Mouse (Mus musculus) telencephalon, adult 2 months (tissue): ENCODE data around the gene Taok2.

Experiments
- DNase-seq: peaks from one replicate; pipeline ENCODE4 v3.0.0-alpha.2; 2011; ENCODE audit warnings: low read depth, low spot score

The Taok2 gene

GRCm38 (mm10) chr7:126825952-126826351, 58.6 kb downstream of the Taok2 start:
- no peak for DNase-seq

DNA sequence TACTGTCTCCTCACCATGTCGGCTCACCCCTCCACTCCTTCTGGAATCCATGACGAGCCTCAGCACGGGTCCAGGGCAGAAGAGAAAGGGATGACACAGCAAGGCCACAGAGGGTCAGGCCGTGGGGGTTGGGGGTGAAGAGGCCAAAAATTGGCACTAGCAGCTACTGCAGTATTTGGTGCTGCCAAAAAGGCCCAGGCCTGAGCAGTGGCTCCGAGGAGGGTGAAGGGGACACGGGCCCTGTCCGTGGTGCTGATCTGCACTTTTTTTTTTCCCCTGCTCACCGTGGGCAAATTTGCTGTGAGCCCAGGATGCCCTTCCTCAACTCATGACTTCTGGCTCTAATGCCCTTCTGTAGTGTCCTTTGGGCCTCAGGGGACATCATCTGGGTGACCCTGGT, 59.1 kb downstream of the Taok2 start:
- DNase-seq = no peak

DNA sequence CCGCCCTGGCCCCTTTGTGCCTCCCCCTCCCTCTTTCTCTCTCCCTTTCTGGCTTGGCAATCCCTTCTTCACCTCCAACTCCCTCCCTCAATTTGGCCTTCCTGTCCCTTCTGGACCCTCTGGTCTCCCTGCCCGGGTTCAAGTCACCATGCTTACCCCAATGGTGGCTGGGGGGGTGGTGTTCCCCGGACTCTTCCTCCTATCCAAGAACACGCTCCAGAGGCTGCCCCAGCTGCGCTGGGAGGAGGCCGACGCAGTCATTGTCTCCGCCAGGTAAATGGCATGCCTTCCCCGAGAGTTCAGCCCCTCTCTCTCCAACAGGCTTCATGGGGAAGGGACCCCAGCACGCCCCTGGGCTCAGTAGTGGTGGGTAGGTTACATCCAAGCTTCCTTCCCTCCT, 60.6 kb downstream of the Taok2 start:
- DNase-seq = no peak

GRCm38 (mm10) chr7:126823202-126823711, 61.2 kb downstream of the Taok2 start:
- DNase-seq = no peak

DNA sequence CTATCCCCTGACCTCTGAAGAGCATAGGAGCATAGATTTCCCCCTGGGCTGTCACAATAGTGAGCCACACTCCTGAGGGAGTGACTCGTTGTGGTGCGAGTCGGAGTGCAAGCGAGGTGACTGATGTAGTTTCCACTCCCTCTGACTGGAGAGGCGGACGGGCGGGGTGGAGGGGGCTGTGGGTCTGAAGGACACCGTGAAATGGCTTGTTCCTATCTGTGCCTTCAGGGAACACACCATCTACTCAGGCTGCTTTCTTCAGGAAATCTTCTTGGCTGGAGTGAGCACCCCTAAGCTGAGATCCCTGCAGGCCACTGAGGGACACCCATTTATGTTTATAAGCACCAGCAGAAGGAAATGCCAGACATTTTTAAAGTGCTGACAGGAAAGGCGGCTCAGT, 61.8 kb downstream of the Taok2 start:
- DNase-seq = no peak

DNA sequence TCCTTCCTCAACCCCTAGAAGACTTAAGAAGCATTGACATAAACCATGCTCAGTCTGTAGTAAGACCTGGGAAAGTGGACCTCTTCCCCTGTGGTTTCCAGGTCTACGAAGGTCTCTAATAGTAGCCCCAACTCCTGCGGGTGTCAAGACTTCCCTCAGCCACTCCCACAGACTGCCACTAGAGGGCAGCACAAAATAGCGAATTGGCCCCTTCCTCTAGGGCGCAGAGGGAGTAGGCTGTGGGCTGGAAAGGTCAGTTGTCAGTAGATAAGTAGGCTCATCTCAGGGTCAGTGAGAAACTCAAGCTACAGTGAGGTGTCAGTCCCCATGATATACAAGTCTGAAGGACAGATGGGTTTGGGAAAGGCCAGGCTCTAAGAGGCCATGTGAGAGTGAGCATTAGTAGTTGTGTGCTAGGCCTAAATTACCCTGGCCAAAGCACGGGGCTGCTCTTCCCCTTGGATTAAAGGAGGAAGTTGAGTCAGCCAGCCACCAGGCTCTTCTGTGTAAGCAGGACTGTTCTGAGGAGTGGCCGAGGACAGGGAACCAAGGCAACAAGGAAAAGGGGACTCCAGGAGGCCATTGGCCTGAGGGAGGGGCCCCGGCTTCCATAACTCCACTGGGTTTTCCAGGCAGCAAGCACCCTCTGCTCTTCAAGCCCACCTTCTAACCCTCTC, 62.5 kb downstream of the Taok2 start:
- no peak for DNase-seq

DNA sequence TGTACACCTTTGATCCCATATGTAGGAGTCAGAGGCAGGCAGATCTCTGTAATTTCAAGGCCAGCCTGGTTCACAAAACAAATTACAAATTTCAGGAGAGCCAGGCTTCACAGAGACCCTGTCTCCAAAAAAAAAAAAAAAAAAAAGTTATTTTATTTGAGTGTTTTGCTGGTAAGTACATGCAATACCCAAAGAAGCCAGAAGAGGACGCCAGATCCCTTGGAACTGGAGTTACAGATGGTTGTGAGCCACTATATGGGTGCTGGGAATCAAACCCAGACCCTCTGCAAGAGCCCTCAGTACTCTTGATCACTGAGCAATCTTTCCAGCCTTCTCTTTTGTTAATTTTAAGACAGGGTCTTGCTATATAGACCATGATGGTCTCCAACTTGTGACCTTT, 65.7 kb downstream of the Taok2 start:
- DNase-seq = no peak

DNA sequence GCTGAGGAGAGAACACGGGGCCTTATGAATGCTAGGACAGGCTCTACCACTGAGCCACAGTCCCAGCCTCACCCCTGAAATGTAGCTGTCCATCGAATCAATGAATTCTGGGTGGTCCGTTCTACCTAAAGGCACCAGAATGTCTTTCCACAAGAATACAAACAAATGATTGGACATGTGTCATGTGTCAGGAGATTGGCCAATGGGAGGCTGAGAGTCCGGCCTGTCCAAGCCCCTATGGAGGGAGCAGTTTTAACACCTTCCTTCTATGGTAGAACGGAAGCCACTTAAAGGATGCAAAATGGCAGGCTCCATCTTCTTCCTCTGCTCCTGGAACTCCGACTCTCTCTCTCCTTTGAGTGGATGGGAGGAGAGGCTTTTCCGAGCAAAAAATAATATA, 66.9 kb downstream of the Taok2 start:
- no peak for DNase-seq

GRCm38 (mm10) chr7:126816494-126816893, 68.0 kb downstream of the Taok2 start:
- DNase-seq = no peak

DNA sequence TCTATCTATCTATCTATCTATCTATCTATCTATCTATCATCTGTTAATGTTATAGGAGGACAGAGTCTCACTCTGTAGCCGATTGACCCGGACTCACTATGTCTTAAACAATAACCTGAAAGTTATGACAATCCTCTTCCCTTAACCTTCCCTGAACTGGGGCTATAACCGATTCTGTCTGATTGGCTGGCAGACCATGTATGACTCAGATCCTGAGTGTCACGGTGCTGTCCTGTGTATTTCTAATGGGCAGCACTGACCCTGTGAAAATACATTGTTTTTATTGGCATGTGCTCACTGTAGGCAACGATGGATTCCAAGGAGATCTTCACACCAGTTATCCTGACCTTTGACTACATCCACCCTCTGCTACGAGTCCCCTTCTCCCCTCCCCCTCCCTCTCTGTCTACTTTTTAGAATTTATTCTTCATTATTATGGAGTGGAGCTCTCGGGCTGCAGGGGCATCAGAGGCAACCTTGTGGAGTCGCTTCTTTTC, 68.7 kb downstream of the Taok2 start:
- no peak for DNase-seq
